Mouse (Mus musculus): ENCODE data around the gene Ovca2. TPM values are rescaled to one million over a fixed set of nuclear protein-coding genes. Genes with fewer than 3 reads are reported as not detected.

The Ovca2 gene
- polyA plus RNA-seq, 1 experiment from 2014 or later: 23.1 TPM

MicroRNAs encoded within 50 kb of the gene (microRNA counts, 519-probe panel; counts per million panel counts)
- 4,578 counts per million, percentile 80 among the panel's probes with 10 or more counts for microRNA mmu-miR-132
- 342 counts per million, percentile 67 among the panel's probes with 10 or more counts for microRNA mmu-miR-212

Small RNA genes within 50 kb of the gene (microRNA-seq; reads per million reads assigned to microRNA genes)
- gene Mir132 (301 reads per million, percentile 66 among the genes with 10 or more reads in this experiment), gene Mir212 (29.1 reads per million, percentile 34 among the genes with 10 or more reads in this experiment)

Other genes with a start within 250 kb of the Ovca2 start
- 17.1 and 17.8 TPM in 2 replicates for gene Hic1, start 9.3 kb downstream of the Ovca2 start, polyA plus RNA-seq (2016; fragmentation: Nextera tagmentation; extraction: Ambion mirVana)
- 16.7 and 18.4 TPM in 2 replicates for gene Dph1, start 12.4 kb upstream of the Ovca2 start, polyA plus RNA-seq (2016; fragmentation: Nextera tagmentation; extraction: Ambion mirVana)
- gene Rtn4rl1, start 14.9 kb upstream of the Ovca2 start, polyA plus RNA-seq (2016; fragmentation: Nextera tagmentation; extraction: Ambion mirVana): 9.9 and 14.5 TPM in 2 replicates
- gene Rpa1, start 169.5 kb upstream of the Ovca2 start, polyA plus RNA-seq (2016; fragmentation: Nextera tagmentation; extraction: Ambion mirVana): 95.9 and 103 TPM in 2 replicates
- gene Smyd4, start 169.6 kb upstream of the Ovca2 start, polyA plus RNA-seq (2016; fragmentation: Nextera tagmentation; extraction: Ambion mirVana): 13.5 and 15.1 TPM in 2 replicates
- 72.8 and 73.2 TPM in 2 replicates for gene Serpinf1, start 243.9 kb upstream of the Ovca2 start, polyA plus RNA-seq (2016; fragmentation: Nextera tagmentation; extraction: Ambion mirVana)